Mouse (Mus musculus) limb, embryonic 12.5 days (tissue): ENCODE measurements around the gene Ticam1. TPM values are rescaled to one million over a fixed set of nuclear protein-coding genes. Genes with fewer than 3 reads are reported as not detected.

Experiments used
- ATAC-seq: fragments of 200-750 bp; cut with Nextera tagmentation; 2 replicates; pipeline ENCODE4 v1.8.0; 2017; ENCODE audit warnings: low read depth, moderate TSS enrichment; ENCODE audit not compliant: insufficient number of reproducible peaks, insufficient read depth, low FRiP score, low TSS enrichment
- H3K27ac ChIP-seq: fragments of 300-500 bp; sonication (generic); 2 replicates; pipeline ENCODE4 v1.5.1; 2016; ENCODE audit warnings: mild to moderate bottlenecking, moderate library complexity
- H3K27me3 ChIP-seq: fragments of 300-500 bp; sonication (generic); 2 replicates; pipeline ENCODE4 v1.6.1; 2016; ENCODE audit warnings: mild to moderate bottlenecking, moderate library complexity
- H3K36me3 ChIP-seq: fragments of 300-500 bp; sonication (generic); 2 replicates; pipeline ENCODE4 v1.6.1; 2016; ENCODE audit warnings: mild to moderate bottlenecking, moderate library complexity
- H3K4me1 ChIP-seq: fragments of 300-500 bp; sonication (generic); replicated peaks from 2 replicates; pipeline ENCODE4 v1.6.1; 2016
- H3K4me2 ChIP-seq: fragments of 300-500 bp; sonication (generic); 2 replicates; pipeline ENCODE4 v1.6.1; 2016; ENCODE audit warnings: mild to moderate bottlenecking, moderate library complexity
- H3K4me3 ChIP-seq: fragments of 300-500 bp; sonication (generic); replicated peaks from 2 replicates; pipeline ENCODE4 v1.5.1; 2016; ENCODE audit warnings: mild to moderate bottlenecking
- H3K9ac ChIP-seq: fragments of 300-500 bp; sonication (generic); replicated peaks from 2 replicates; pipeline ENCODE4 v1.6.1; 2016; ENCODE audit warnings: mild to moderate bottlenecking, moderate library complexity
- H3K9me3 ChIP-seq: fragments of 300-500 bp; sonication (generic); 2 replicates; pipeline ENCODE4 v1.6.1; 2016; ENCODE audit warnings: mild to moderate bottlenecking, moderate library complexity
- WGBS: fragments of 180-500 bp; shearing (Covaris S2); methylation state at CpG from one replicate; pipeline ENCODE4 v1.1.7; 2016; 5-methylcytosine and 5-hydroxymethylcytosine counted together
- polyA plus RNA-seq: library from polyadenylated mRNA; unstranded; fragments of >200 nt; fragmentation: Nextera tagmentation; extraction: Ambion mirVana; gene quantifications from 2 replicates; pipeline ENCODE4 v1.2.1, GENCODE M21; 2016

Gene Ticam1
- 3.0 and 3.8 TPM in 2 replicates for polyA plus RNA-seq

GRCm38 (mm10) chr17:56276643-56277566 lies at the start of gene Ticam1:
Ticam1 (minus strand) TSS chr17:56276786.
- WGBS: 11% methylated on average over 16 of the region's 21 CpGs
- ATAC-seq: peak; percentile 88
- H3K36me3 ChIP-seq: peaks cover 51% of the 10 kb centered on the region
- H3K9ac ChIP-seq: peak within 1 kb of the TSS; percentile 72
- peak within 1 kb of the TSS; percentile 90 for H3K27ac ChIP-seq
- peak within 1 kb of the TSS; percentile 55 for H3K4me3 ChIP-seq
- peak within 1 kb of the TSS; percentile 75 for H3K4me2 ChIP-seq
- no peaks in the 10 kb centered on the region for H3K9me3 ChIP-seq
- no peaks in the 10 kb centered on the region for H3K27me3 ChIP-seq
- peaks cover 13% of the 10 kb centered on the region for H3K4me1 ChIP-seq

DNA sequence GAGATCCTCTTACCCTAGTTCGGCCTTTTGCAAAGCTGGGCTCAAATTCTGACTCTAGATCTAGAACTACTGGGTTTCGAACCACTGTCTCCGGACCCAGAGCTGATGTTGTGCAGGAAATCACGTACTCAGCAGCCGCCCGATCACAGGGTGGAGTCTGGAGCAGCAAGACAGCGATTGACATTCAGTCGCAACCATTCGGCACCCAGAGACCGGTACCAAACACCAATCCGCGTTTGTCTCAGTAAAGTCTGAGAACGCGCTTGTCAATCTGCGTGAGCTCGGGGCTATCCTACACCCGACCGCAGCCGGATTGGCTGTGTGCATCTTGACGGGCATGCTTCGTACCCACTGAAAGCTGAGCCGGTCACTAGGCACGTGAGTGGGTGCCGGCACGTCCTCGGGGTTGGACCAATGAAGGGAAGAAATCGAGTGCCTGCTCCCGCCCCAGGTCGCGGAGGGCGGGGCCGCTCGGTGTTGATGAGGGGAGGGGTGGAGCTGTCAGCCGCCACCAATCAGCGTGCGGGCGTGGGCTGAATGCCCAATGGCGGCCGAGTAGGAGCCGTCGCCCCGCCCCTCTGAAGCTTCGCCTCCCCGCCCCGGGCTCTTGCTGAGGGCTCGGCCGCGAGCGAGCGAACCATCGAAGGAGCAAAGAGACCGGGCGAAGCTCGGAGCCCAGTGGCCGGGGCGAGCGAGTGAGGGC lies 49.0 kb upstream of the Ticam1 start, which contains the start of gene Kdm4b:
Gene Kdm4b (plus strand): TSS at position 613 of the 703 bp plus-strand sequence.
- peaks cover 37% of the 10 kb centered on the region for H3K36me3 ChIP-seq
- peak within 1 kb of the TSS; percentile 90 for H3K4me3 ChIP-seq
- under 1% methylated on average over 57 of the region's 57 CpGs for WGBS
- H3K27me3 ChIP-seq: no peaks in the 10 kb centered on the region
- H3K9ac ChIP-seq: peak within 1 kb of the TSS; percentile 91
- no peaks in the 10 kb centered on the region for H3K9me3 ChIP-seq
- peak within 1 kb of the TSS; percentile 91 for H3K27ac ChIP-seq
- peaks cover 27% of the 10 kb centered on the region for H3K4me1 ChIP-seq
- peak; percentile 100 for ATAC-seq
- peak within 1 kb of the TSS; percentile 81 for H3K4me2 ChIP-seq

GRCm38 (mm10) chr17:56324419-56324818 lies 47.8 kb upstream of the Ticam1 start:
- ATAC-seq: no peak
- no peaks in the 10 kb centered on the region for H3K27me3 ChIP-seq
- WGBS: 51% methylated on average over 3 of the region's 3 CpGs
- H3K9ac ChIP-seq: no peak overlapping the region
- peaks cover 49% of the 10 kb centered on the region for H3K36me3 ChIP-seq
- H3K9me3 ChIP-seq: no peaks in the 10 kb centered on the region
- H3K4me1 ChIP-seq: peaks cover 27% of the 10 kb centered on the region
- H3K4me3 ChIP-seq: no peak overlapping the region
- H3K27ac ChIP-seq: 0 out of 2 replicates have a peak overlapping the region, but pooled peaks have one; percentile 50
- 0 out of 2 replicates have a peak overlapping the region, but pooled peaks have one; percentile 81 for H3K4me2 ChIP-seq

GRCm38 (mm10) chr17:56309191-56309945 lies 32.8 kb upstream of the Ticam1 start:
- peaks cover 32% of the 10 kb centered on the region for H3K4me1 ChIP-seq
- H3K9ac ChIP-seq: no peak overlapping the region
- H3K4me3 ChIP-seq: no peak overlapping the region
- no peaks in the 10 kb centered on the region for H3K27me3 ChIP-seq
- no peak overlapping the region for H3K4me2 ChIP-seq
- H3K36me3 ChIP-seq: peaks cover 90% of the 10 kb centered on the region
- 91% methylated on average over 15 of the region's 15 CpGs for WGBS
- H3K9me3 ChIP-seq: no peaks in the 10 kb centered on the region
- ATAC-seq: no peak
- no peak overlapping the region for H3K27ac ChIP-seq

DNA sequence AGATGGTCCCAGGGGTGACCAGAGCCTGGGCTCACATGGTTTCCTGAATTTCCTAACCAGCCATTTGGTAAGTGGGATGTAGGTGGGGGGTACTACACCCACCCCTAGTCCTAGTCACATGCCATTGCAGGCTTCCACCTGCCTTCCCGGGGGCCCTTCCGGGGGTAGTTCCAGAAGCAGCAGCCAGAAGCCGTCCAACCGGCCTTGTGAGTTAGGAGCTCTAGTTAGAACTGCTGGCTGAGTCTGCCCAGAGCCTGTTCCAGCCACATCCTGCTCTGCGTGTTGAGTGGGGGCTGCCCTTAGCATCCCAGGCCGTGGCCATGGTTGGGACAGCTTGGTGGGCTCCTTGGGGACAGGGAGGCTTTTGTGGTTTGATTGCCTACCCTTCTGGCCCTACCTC lies 31.5 kb upstream of the Ticam1 start:
- peak overlapping the region; percentile 32; the same call in 1 of the 2 replicates for H3K9ac ChIP-seq
- no peaks in the 10 kb centered on the region for H3K9me3 ChIP-seq
- H3K36me3 ChIP-seq: peaks cover 78% of the 10 kb centered on the region
- 72% methylated on average over 6 of the region's 6 CpGs for WGBS
- peaks cover 32% of the 10 kb centered on the region for H3K4me1 ChIP-seq
- no peak for ATAC-seq
- peak overlapping the region; percentile 41; the same call in 1 of the 2 replicates for H3K27ac ChIP-seq
- H3K4me3 ChIP-seq: no peak overlapping the region
- no peaks in the 10 kb centered on the region for H3K27me3 ChIP-seq
- 0 out of 2 replicates have a peak overlapping the region, but pooled peaks have one; percentile 1 for H3K4me2 ChIP-seq

GRCm38 (mm10) chr17:56305826-56306225 lies 29.2 kb upstream of the Ticam1 start:
- WGBS: 65% methylated on average over 8 of the region's 8 CpGs
- Histone ChIP-seq H3K27ac (peak overlapping the region; percentile 78; the same call in 1 of the 2 replicates), H3K4me2 (peak overlapping the region; percentile 97), H3K4me1 (peaks cover 42% of the 10 kb centered on the region), H3K36me3 (peaks cover 55% of the 10 kb centered on the region), H3K9me3 (no peaks in the 10 kb centered on the region), H3K9ac (peak overlapping the region; percentile 84), H3K4me3 (peak overlapping the region; percentile 83), H3K27me3 (no peaks in the 10 kb centered on the region)
- ATAC-seq: no peak

GRCm38 (mm10) chr17:56305156-56305555 lies 28.6 kb upstream of the Ticam1 start:
- Histone ChIP-seq H3K9ac (peak overlapping the region; percentile 84), H3K4me1 (peaks cover 42% of the 10 kb centered on the region), H3K27ac (peak overlapping the region; percentile 78; the same call in 1 of the 2 replicates), H3K9me3 (no peaks in the 10 kb centered on the region), H3K4me2 (peak overlapping the region; percentile 97), H3K27me3 (no peaks in the 10 kb centered on the region), H3K4me3 (peak overlapping the region; percentile 83), H3K36me3 (peaks cover 48% of the 10 kb centered on the region)
- ATAC-seq: no peak
- WGBS: 19% methylated on average over 9 of the region's 9 CpGs

DNA sequence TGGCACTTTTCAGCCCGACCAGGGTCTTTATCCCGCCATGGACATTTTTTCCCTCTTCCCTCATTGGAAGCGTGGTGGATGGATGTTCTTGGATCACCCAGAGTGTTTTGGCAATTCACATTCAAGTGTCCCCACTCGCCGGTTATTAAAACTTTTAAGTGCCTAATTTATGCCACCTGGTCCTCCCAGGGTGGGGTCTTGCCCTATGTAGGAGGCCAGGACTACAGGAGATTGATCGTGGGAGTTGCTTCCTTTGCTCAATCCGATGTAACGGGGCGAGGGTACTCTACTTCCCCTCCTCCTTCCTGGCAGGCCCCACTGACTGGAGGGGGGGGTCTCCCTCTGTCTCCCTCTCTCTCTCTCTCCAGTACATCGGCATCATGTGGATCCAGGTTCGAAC lies 28.1 kb upstream of the Ticam1 start:
- H3K4me1 ChIP-seq: peaks cover 42% of the 10 kb centered on the region
- H3K4me2 ChIP-seq: peak overlapping the region; percentile 97
- no peaks in the 10 kb centered on the region for H3K27me3 ChIP-seq
- peak overlapping the region; percentile 83 for H3K4me3 ChIP-seq
- ATAC-seq: no peak
- H3K9ac ChIP-seq: peak overlapping the region; percentile 84
- 4% methylated on average over 11 of the region's 11 CpGs for WGBS
- H3K9me3 ChIP-seq: no peaks in the 10 kb centered on the region
- H3K36me3 ChIP-seq: peaks cover 44% of the 10 kb centered on the region
- H3K27ac ChIP-seq: peak overlapping the region; percentile 78

- no peaks in the 10 kb centered on the region; the same call in 1 of the 2 replicates for H3K9me3 ChIP-seq
- peak overlapping the region; percentile 95 for H3K27ac ChIP-seq
- ATAC-seq: peak; percentile 86
- H3K9ac ChIP-seq: peak overlapping the region; percentile 84
- H3K36me3 ChIP-seq: peaks cover 37% of the 10 kb centered on the region
- H3K27me3 ChIP-seq: no peaks in the 10 kb centered on the region
- H3K4me1 ChIP-seq: peaks cover 42% of the 10 kb centered on the region
- peak overlapping the region; percentile 83 for H3K4me3 ChIP-seq
- H3K4me2 ChIP-seq: peak overlapping the region; percentile 97
- WGBS: under 1% methylated on average over 68 of the region's 68 CpGs
Observed at GRCm38 (mm10) chr17:56303847-56304586, 27.4 kb upstream of the Ticam1 start.
